Mouse (Mus musculus) neural tube, embryonic 15.5 days (tissue): ENCODE data around the gene Il23a. TPM values are rescaled to one million over a fixed set of nuclear protein-coding genes. Genes with fewer than 3 reads are reported as not detected.
"Not testable (repeated sequence)": the region's sequence is repeated elsewhere in the genome, so short reads cannot be mapped to it uniquely, and the experiment has no call there.

Source experiments
- ATAC-seq: fragments of 200-750 bp; cut with Nextera tagmentation; 2 replicates; pipeline ENCODE4 v1.8.0; 2017; ENCODE audit warnings: mild to moderate bottlenecking, moderate TSS enrichment, moderate library complexity; ENCODE audit not compliant: low FRiP score
- H3K27ac ChIP-seq: fragments of 300-500 bp; sonication (generic); replicated peaks from 2 replicates; pipeline ENCODE4 v1.5.1; 2015; ENCODE audit warnings: mild to moderate bottlenecking, inconsistent platforms
- H3K27me3 ChIP-seq: fragments of 300-500 bp; sonication (generic); replicated peaks from 2 replicates; pipeline ENCODE4 v1.6.1; 2015; ENCODE audit warnings: inconsistent platforms
- H3K36me3 ChIP-seq: fragments of 300-500 bp; sonication (generic); 2 replicates; pipeline ENCODE4 v1.6.1; 2015; ENCODE audit warnings: inconsistent platforms
- H3K4me1 ChIP-seq: fragments of 300-500 bp; sonication (generic); 2 replicates; pipeline ENCODE4 v1.6.1; 2015; ENCODE audit warnings: inconsistent platforms
- H3K4me2 ChIP-seq: fragments of 300-500 bp; sonication (generic); 2 replicates; pipeline ENCODE4 v1.6.1; 2015; ENCODE audit warnings: inconsistent platforms, mild to moderate bottlenecking, moderate library complexity
- H3K4me3 ChIP-seq: fragments of 300-500 bp; sonication (generic); replicated peaks from 2 replicates; pipeline ENCODE4 v1.5.1; 2015; ENCODE audit warnings: mild to moderate bottlenecking, inconsistent platforms
- H3K9ac ChIP-seq: fragments of 300-500 bp; sonication (generic); replicated peaks from 2 replicates; pipeline ENCODE4 v1.6.1; 2015; ENCODE audit warnings: mild to moderate bottlenecking, inconsistent platforms
- H3K9me3 ChIP-seq: fragments of 300-500 bp; sonication (generic); replicated peaks from 2 replicates; pipeline ENCODE4 v1.6.1; 2016; ENCODE audit warnings: inconsistent platforms
- whole genome bisulfite sequencing: fragments of 180-500 bp; shearing (Covaris S2); methylation state at CpG from one replicate; pipeline ENCODE4 v1.1.7; 2015; ENCODE audit warnings: mixed read lengths; 5-methylcytosine and 5-hydroxymethylcytosine counted together
- polyA plus RNA-seq: library from polyadenylated mRNA; unstranded; fragments of >200 nt; fragmentation: Nextera tagmentation; extraction: Ambion mirVana; gene quantifications from 2 replicates; pipeline ENCODE4 v1.2.1, GENCODE M21; 2015

The Il23a gene
- polyA plus RNA-seq, 1 experiment from 2014 or later, result 0.32 TPM

DNA sequence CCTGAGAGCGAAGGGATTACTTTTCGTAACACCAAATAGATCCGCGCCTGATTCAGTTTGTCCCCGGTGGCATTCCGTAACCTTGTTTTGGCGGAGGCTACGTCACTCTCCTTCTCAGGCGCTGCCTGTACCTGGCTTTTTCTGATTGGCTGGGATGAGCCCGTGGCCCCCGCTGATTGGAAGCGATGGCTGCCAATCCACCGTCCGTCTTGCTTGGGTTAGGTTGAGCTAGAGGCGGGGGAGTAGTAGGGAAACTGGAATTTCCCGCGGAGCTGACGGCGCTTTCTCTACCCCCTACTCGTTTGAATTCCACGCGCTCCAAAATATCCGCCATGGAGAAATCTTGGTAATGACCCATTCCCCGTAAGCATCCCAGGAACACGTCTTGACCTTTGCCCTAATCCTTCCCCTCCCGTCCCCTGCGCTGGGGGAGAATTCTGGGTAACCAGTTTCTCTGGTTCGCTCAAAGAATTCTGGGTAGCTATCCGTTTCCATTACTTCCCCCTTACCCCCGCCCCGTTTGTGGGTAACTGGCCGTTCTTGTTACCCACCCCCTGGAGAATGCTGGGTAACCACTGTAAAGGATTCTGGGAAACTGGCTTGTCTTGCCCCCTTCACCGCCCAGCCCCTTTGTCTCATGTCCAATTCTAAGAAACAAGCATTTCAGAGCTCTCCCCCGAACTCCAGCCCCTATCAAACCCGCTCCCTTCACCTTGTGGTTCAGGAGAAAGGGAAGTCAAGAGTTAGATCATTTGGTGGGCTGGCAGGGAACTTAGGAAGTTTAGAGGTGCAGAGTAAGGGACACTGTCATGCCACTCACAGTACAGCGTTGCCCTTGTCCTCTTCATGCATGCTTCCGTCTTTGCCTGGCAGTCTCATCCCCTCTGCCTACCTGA is 4.8 kb upstream of the Il23a start, which contains the start of gene Pan2:
Gene Pan2, plus strand, starts transcription at position 210 of the 896 bp plus-strand sequence.
- Histone ChIP-seq H3K27me3 (no peaks in the 10 kb centered on the region), H3K9ac (peak within 1 kb of the TSS; percentile 91), H3K4me2 (peak within 1 kb of the TSS; percentile 86), H3K4me1 (peaks cover 20% of the 10 kb centered on the region), H3K27ac (peak within 1 kb of the TSS; percentile 99), H3K4me3 (peak within 1 kb of the TSS; percentile 62), H3K36me3 (peaks cover 6% of the 10 kb centered on the region; the same call in 1 of the 2 replicates), H3K9me3 (no peaks in the 10 kb centered on the region)
- ATAC-seq, result peak; percentile 99
- 1% methylated on average over 37 of the region's 37 CpGs for whole genome bisulfite sequencing

DNA sequence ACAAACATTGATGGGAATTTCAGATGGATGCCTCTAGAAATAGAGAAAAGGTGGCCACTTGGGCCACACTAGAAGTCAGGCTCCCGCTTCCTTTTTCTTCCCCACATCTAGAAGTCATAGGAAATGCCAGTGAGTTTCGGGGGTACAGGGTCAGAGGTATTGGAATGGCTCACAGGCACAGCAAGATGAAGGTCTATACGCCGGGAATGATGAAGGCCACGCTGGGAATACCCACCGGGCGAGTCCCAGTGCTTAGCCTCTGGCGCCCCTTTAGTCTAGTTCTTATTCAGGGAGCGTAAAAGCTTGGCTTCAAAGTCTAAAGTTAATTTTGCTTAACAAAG is 4.2 kb upstream of the Il23a start:
- WGBS, result under 1% methylated on average over 9 of the region's 9 CpGs
- Histone ChIP-seq H3K36me3 (0 out of 2 replicates have a peak, but pooled peaks cover under 1% of the 10 kb centered on the region), H3K9me3 (no peaks in the 10 kb centered on the region), H3K4me2 (peak overlapping the region; percentile 86), H3K4me1 (peaks cover 20% of the 10 kb centered on the region), H3K9ac (peak overlapping the region; percentile 91), H3K27ac (peak overlapping the region; percentile 99), H3K4me3 (peak overlapping the region; percentile 62), H3K27me3 (no peaks in the 10 kb centered on the region)
- ATAC-seq, result peak; percentile 63

DNA sequence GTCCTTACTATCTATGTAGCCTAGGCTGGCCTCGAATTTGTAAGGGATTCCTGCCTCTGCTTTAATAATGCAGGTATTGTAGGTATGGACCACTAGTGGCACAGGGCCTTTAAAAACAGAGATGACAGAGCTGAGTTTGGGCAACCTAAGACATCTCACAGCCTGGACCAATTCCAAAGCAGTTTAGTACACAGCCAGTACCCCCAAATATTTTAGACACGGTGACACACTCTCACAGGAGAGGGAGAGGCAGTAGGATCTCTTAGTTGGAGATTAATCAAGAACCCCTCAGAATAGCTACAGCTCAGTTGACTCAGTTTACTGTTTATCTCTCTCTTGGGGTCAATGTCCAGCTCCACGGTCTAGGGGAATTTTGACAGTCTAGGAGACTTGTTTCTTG is 3.8 kb upstream of the Il23a start:
- H3K36me3 ChIP-seq, result no peaks in the 10 kb centered on the region
- H3K27ac ChIP-seq, result peak overlapping the region; percentile 99
- no peaks in the 10 kb centered on the region for H3K9me3 ChIP-seq
- H3K27me3 ChIP-seq, result no peaks in the 10 kb centered on the region
- peak overlapping the region; percentile 91 for H3K9ac ChIP-seq
- no peak for ATAC-seq
- WGBS, result 41% methylated on average over 3 of the region's 3 CpGs
- peak overlapping the region; percentile 62 for H3K4me3 ChIP-seq
- peaks cover 20% of the 10 kb centered on the region for H3K4me1 ChIP-seq
- H3K4me2 ChIP-seq, result peak overlapping the region; percentile 86

DNA sequence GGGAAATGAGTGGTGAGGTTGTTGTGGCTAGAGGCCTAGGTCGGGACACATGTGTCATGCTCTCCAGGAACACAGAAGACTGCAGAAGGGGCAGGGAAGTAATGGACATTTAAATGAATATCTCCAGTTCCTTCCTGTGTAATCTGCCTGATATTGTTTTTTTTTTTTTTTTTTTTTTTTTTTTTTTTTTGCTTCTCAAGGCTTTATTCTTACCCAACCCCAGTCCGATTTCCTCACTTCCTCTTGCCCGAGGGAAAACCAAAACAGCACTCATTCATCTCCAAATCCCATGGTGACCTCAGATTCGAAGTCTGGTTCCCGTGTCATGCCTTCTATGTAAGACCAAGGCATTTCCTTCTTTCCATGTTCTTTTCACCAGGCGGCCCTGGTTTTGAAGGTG is 309 bp downstream of the Il23a start:
- Histone ChIP-seq H3K4me2 (no peak overlapping the region), H3K27me3 (no peaks in the 10 kb centered on the region), H3K9me3 (no peaks in the 10 kb centered on the region), H3K27ac (no peak overlapping the region), H3K4me3 (no peak overlapping the region), H3K36me3 (0 out of 2 replicates have a peak, but pooled peaks cover 3% of the 10 kb centered on the region), H3K4me1 (peaks cover 7% of the 10 kb centered on the region), H3K9ac (no peak overlapping the region)
- ATAC-seq, result no peak
- WGBS, result 76% methylated on average over 6 of the region's 6 CpGs

DNA sequence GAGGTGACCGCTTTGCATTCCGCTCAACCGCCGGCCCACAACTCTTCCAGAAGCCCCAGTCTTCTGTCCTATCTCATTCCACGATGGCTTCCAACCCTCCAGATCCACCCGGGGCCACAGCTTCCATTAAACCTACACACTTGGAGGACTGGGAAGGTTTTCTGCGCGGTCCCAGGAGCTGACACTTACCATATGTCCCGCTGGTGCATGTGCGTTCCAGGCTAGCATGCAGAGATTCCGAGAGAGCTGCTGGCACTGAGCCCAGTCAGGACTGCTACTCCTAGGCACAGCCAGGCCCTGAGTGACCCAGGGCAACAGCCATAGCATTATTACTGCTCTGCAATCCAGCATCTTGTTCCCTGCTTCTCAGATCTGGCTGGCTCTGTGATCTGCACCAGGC is 930 bp downstream of the Il23a start:
- no peak for ATAC-seq
- 73% methylated on average over 11 of the region's 11 CpGs for WGBS
- Histone ChIP-seq H3K4me3 (no peak overlapping the region), H3K36me3 (peaks cover 7% of the 10 kb centered on the region; the same call in 1 of the 2 replicates), H3K9me3 (no peaks in the 10 kb centered on the region), H3K9ac (no peak overlapping the region), H3K4me2 (no peak overlapping the region), H3K4me1 (peaks cover 7% of the 10 kb centered on the region), H3K27me3 (no peaks in the 10 kb centered on the region), H3K27ac (no peak overlapping the region)

DNA sequence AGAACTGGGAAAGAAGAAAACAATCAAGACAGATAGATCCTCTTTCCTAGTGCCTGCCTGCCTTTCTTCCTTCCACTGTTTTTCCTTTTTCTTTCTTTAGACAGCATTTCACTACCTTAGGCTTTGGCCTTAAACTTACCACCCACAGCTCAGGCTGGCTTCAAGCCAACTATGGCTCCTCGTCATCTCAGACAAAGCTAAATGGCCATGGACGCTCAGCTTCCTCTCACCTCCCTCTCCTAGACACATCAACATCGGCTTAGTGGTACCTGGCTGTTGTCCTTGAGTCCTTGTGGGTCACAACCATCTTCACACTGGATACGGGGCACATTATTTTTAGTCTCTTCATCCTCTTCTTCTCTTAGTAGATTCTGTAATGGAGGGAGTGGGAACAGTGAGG is 1.3 kb downstream of the Il23a start:
- Histone ChIP-seq H3K4me3 (no peak overlapping the region), H3K27me3 (no peaks in the 10 kb centered on the region), H3K9ac (no peak overlapping the region), H3K9me3 (no peaks in the 10 kb centered on the region), H3K36me3 (peaks cover 11% of the 10 kb centered on the region), H3K4me1 (peaks cover 3% of the 10 kb centered on the region), H3K27ac (no peak overlapping the region), H3K4me2 (no peak overlapping the region)
- ATAC-seq, result no peak
- WGBS, result 65% methylated on average over 4 of the region's 4 CpGs

DNA sequence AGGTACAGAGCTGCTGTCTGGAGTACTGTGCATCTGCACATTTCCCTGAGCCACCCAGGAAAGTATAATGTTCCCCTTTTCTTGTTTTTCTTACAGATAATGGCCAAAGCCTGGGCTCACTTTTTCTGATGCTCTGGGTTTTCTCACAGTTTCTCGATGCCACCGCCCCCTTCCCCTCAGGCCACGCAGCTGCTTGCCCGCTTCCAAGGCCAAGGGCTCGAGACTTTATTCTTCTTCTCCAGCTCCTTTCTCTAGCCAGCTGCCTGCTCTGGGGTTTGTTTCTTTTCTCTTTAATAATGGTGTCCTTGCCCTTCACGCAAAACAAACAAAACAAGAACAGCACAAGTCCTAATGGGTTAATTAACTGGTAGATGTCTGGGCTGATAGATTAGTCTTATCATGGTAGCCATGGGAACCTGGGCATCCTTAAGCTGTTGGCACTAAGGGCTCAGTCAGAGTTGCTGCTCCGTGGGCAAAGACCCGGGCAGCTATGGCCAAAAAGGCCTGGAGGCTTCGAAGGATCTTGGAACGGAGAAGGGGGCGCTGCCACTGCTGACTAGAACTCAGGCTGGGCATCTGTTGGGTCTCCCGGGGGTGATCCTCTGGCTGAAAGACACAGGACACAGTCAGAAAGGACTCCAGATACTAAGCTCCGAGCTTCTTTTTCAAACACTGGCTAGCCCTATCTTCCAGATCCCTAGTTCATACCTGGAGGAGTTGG is 2.0 kb downstream of the Il23a start:
- no peak overlapping the region for H3K4me2 ChIP-seq

DNA sequence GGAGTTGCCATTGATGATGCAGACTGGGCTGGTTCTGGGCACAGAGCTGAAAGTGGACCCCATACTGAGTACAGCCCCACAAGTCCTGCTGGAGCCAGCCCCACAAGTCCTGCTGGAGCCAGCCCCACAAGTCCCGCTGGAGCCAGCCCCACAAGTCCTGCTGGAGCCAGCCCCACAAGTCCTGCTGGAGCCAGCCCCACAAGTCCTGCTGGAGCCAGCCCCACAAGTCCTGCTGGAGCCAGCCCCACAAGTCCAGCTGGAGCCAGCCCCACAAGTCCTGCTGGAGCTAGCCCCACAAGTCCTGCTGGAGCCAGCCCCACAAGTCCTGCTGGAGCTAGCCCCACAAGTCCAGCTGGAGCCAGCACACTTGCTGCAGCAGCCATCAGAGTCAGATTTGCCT is 8.0 kb downstream of the Il23a start:
- not testable (repeated sequence) for H3K27me3 ChIP-seq, H3K4me3 ChIP-seq, ATAC-seq, H3K4me1 ChIP-seq, H3K9me3 ChIP-seq, H3K4me2 ChIP-seq, H3K27ac ChIP-seq, H3K9ac ChIP-seq
- WGBS, result 86% methylated on average over 1 of the region's 1 CpGs
- peaks cover 47% of the 10 kb centered on the region for H3K36me3 ChIP-seq

More for the DNA sequence above, 2.0 kb downstream of the Il23a start:
- Histone ChIP-seq H3K9me3 (no peaks in the 10 kb centered on the region), H3K36me3 (peaks cover 17% of the 10 kb centered on the region), H3K9ac (no peak overlapping the region), H3K4me3 (no peak overlapping the region), H3K27ac (no peak overlapping the region), H3K27me3 (no peaks in the 10 kb centered on the region), H3K4me1 (no peaks in the 10 kb centered on the region)
- 63% methylated on average over 13 of the region's 13 CpGs for WGBS
- no peak for ATAC-seq

DNA sequence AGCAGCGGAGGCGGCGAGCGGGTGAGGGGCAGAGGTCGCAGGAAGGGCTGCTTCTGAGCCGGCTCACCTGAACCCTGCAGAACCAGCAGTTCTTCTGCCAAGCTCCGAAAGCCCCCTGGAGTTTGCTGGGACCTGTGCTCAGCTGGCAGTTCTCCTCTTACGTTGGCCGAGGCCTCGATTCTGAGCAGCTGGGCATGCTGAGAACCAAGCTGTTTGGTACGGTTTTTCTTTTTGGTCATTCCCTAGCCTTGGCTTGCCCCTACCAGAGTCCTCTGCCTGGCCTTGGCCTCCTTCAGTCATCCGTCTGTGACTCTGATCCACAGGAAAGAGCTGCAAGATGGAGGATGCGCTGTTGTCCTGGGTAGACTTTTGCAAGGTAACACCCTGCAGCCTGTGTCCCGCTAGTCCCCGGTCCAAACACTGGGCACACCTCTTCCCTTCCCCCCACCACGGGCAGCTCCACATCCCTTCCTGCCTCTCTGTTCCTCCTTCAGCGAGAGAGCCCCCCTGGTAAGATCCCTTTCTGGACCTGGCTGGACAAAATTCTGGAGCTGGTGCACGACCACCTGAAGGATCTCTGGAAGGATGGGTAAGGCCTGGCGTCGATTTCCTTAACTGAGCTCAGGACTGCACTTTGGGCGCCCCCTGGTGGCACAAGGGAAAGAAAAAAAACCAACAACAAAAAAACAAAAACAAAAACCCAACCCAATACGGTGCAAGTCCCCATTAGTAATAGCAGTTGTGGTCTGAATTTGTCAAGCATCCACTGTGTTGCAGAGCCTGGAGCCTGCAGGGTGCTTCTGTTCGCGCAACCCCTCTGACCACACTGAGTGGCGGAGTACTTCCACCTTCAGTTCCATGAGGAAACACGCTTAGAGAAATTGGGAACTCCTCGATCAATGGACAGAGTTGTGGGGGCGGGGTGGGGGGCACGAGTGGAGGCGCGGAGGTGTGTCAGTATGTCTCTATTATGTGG is 14.7 kb downstream of the Il23a start:
- H3K4me1 ChIP-seq, result no peaks in the 10 kb centered on the region
- no peaks in the 10 kb centered on the region for H3K27me3 ChIP-seq
- WGBS, result 64% methylated on average over 31 of the region's 31 CpGs
- H3K27ac ChIP-seq, result no peak overlapping the region
- H3K4me3 ChIP-seq, result no peak overlapping the region
- H3K36me3 ChIP-seq, result peaks cover 72% of the 10 kb centered on the region
- ATAC-seq, result peak; percentile 31; the same call in 1 of the 2 replicates
- no peak overlapping the region for H3K9ac ChIP-seq
- H3K4me2 ChIP-seq, result no peak overlapping the region
- no peaks in the 10 kb centered on the region for H3K9me3 ChIP-seq

DNA sequence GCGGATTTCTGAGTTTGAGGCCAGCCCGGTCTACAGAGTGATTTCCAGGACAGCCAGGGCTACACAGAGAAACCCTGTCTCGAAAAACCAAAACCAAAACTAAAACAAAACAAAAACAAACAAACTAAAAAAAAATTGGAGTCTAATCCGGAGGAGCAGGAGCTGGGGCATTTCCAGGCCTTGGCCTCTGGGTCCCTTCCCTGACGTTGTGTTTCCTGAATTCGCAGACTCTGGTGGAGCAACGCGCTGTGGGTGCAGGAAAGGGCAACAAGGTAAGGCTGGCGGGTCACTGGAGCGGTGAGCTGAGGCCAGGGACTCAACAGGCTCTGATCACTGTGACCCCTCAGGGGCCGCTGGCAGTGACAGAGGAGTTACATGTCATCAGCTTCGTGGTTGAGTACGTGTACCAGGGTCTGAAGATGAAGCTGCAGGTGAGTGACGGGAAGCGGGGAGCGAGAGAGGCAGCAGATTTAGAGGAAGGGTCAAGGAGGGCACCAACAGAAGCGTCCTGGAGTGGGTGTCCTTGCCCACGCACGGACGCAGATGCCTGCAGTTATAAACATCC is 15.6 kb downstream of the Il23a start:
- 94% methylated on average over 20 of the region's 20 CpGs for WGBS
- Histone ChIP-seq H3K4me2 (no peak overlapping the region), H3K27ac (no peak overlapping the region), H3K9ac (no peak overlapping the region), H3K4me3 (no peak overlapping the region), H3K9me3 (no peaks in the 10 kb centered on the region), H3K36me3 (peaks cover 70% of the 10 kb centered on the region), H3K27me3 (no peaks in the 10 kb centered on the region), H3K4me1 (no peaks in the 10 kb centered on the region)
- no peak for ATAC-seq

DNA sequence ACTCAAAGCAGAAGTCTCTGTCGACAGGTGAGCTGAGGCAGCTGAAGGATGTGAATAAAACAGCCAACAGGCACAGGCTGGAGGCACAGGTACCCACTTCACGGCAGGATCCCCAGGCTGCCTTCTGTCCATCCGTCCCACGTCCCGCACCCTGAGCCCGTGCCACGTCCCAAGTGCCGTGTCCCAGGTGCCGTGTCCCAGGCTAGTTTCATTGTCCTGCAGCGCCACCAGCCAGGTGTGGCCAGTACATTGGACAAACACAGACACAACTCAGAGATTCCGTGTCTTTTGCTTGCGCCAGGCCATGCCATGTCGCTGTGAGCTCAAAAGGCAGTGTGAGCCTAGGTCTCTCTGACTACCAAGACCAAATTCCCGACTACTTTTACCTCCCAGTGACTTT is 16.9 kb downstream of the Il23a start:
- Histone ChIP-seq H3K27me3 (no peaks in the 10 kb centered on the region), H3K9ac (no peak overlapping the region), H3K4me1 (no peaks in the 10 kb centered on the region), H3K9me3 (no peaks in the 10 kb centered on the region), H3K36me3 (peaks cover 78% of the 10 kb centered on the region), H3K4me3 (no peak overlapping the region), H3K4me2 (no peak overlapping the region), H3K27ac (no peak overlapping the region)
- WGBS, result 95% methylated on average over 14 of the region's 14 CpGs
- no peak for ATAC-seq
